Mouse (Mus musculus): ENCODE measurements around the gene Cpped1.

The Cpped1 gene

GRCm38 (mm10) chr16:11757951-11758350 lies 151.3 kb downstream of the Cpped1 start:
- DNase-seq (ENCODE audit: low read depth) = no peak

- no peak for DNase-seq (ENCODE audit: low read depth)
Observed at GRCm38 (mm10) chr16:11757471-11757870, 151.8 kb downstream of the Cpped1 start.

GRCm38 (mm10) chr16:11756598-11757245 lies 152.5 kb downstream of the Cpped1 start:
- no peak for DNase-seq (ENCODE audit: low read depth)

- no peak for DNase-seq (ENCODE audit: low read depth)
Observed at GRCm38 (mm10) chr16:11755281-11756066, 153.8 kb downstream of the Cpped1 start.

- DNase-seq (ENCODE audit: low read depth) = no peak
Observed at GRCm38 (mm10) chr16:11754136-11754535, 155.1 kb downstream of the Cpped1 start.
